Mouse (Mus musculus) intestine, postnatal 0 days (tissue): ENCODE results near the gene Slco2a1. TPM values are rescaled to one million over a fixed set of nuclear protein-coding genes. Genes with fewer than 3 reads are reported as not detected.
A peak's percentile ranks its signal among the peaks of the same experiment; 100 is the strongest.

Experiments
- ATAC-seq: fragments of 200-750 bp; cut with Nextera tagmentation; 2 replicates; pipeline ENCODE4 v1.8.0; 2017; ENCODE audit warnings: mild to moderate bottlenecking, moderate TSS enrichment, moderate library complexity
- H3K27ac ChIP-seq: fragments of 300-500 bp; sonication (generic); 2 replicates; pipeline ENCODE4 v1.5.1; 2014; ENCODE audit warnings: mild to moderate bottlenecking, low read depth, low read length, moderate library complexity
- H3K27me3 ChIP-seq: fragments of 300-500 bp; sonication (generic); replicated peaks from 2 replicates; pipeline ENCODE4 v1.6.1; 2014; ENCODE audit warnings: low read length, mixed read lengths; ENCODE audit not compliant: control insufficient read depth, insufficient read depth
- H3K36me3 ChIP-seq: fragments of 300-500 bp; sonication (generic); 2 replicates; pipeline ENCODE4 v1.6.1; 2014; ENCODE audit warnings: mild to moderate bottlenecking, moderate library complexity; ENCODE audit not compliant: control insufficient read depth, insufficient read depth
- H3K4me1 ChIP-seq: fragments of 300-500 bp; sonication (generic); replicated peaks from 2 replicates; pipeline ENCODE4 v1.6.1; 2014; ENCODE audit warnings: antibody characterized with exemption, low read length, mixed read lengths; ENCODE audit not compliant: control insufficient read depth, insufficient read depth
- H3K4me2 ChIP-seq: fragments of 300-500 bp; sonication (generic); replicated peaks from 2 replicates; pipeline ENCODE4 v1.6.1; 2014; ENCODE audit warnings: low read depth, mild to moderate bottlenecking, moderate library complexity
- H3K4me3 ChIP-seq: fragments of 300-500 bp; sonication (generic); 2 replicates; pipeline ENCODE4 v1.5.1; 2014; ENCODE audit warnings: low read depth, low read length
- H3K9ac ChIP-seq: fragments of 300-500 bp; sonication (generic); 2 replicates; pipeline ENCODE4 v1.6.1; 2014; ENCODE audit warnings: mild to moderate bottlenecking, low read depth, low read length
- H3K9me3 ChIP-seq: fragments of 300-500 bp; sonication (generic); 2 replicates; pipeline ENCODE4 v1.6.1; 2016; ENCODE audit warnings: mixed run types; ENCODE audit not compliant: control insufficient read depth
- CTCF ChIP-seq: sonication (generic); IDR thresholded peaks from 2 replicates; pipeline ENCODE4 v1.5.1; 2016; ENCODE audit warnings: low read depth, mild to moderate bottlenecking, control low read depth, antibody characterized with exemption, moderate library complexity
- WGBS: fragments of 180-500 bp; shearing (Covaris S2); extraction: QIAGEN DNeasy Blood & Tissue Kit; methylation state at CpG from one replicate; pipeline ENCODE4 v1.1.7; 2014; 5-methylcytosine and 5-hydroxymethylcytosine counted together
- polyA plus RNA-seq: library from polyadenylated mRNA; unstranded; fragments of >200 nt; fragmentation: Nextera tagmentation; extraction: Ambion mirVana; gene quantifications from 2 replicates; pipeline ENCODE4 v1.2.1, GENCODE M21; 2015

Slco2a1 gene
- polyA plus RNA-seq, 1 experiment from 2014 or later, result 45.9 TPM

DNA sequence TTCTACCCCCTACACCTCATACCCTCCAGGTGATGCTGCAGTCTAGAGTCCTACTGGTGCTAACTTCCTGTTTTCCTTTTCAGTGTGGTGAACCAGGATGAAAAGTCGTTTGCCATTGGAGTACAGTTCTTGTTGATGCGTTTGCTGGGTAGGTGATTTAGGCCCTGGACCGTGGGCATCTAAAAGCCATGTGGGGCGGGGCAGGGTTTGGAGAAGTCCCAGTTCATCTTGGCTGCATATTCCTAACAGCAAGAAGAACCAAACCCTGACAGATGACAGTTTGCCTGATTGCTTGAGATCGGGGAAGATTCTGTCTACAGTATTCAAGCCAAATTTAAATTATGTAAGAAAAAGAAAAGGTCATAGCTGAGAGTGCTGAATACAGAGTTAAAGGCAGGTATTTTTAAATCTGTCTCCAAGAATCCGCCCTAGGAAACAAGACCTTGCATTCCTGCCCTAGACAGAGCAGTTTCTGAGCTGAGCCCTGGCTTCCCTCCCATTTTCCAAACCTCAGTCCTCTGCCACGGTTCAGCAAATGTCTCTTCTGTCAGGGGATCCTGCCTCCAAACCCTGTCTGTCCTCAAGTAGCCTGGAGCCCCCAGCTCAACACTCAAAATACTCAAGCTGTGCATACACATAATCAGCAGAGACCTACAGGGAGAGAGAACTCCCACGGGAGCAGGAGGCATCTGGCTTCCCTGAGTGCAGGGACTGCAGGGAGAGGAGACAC, 93.9 kb downstream of the Slco2a1 start:
- no peak overlapping the region for H3K27ac ChIP-seq
- H3K4me3 ChIP-seq, result no peak overlapping the region
- H3K9ac ChIP-seq, result no peak overlapping the region
- H3K4me2 ChIP-seq, result no peak overlapping the region
- no peak for TF ChIP-seq CTCF
- H3K4me1 ChIP-seq, result no peaks in the 10 kb centered on the region
- 71% methylated on average over 8 of the region's 8 CpGs for WGBS
- H3K27me3 ChIP-seq, result no peaks in the 10 kb centered on the region
- no peaks in the 10 kb centered on the region for H3K9me3 ChIP-seq
- ATAC-seq, result no peak
- H3K36me3 ChIP-seq, result peaks cover 22% of the 10 kb centered on the region; the same call in 1 of the 2 replicates

DNA sequence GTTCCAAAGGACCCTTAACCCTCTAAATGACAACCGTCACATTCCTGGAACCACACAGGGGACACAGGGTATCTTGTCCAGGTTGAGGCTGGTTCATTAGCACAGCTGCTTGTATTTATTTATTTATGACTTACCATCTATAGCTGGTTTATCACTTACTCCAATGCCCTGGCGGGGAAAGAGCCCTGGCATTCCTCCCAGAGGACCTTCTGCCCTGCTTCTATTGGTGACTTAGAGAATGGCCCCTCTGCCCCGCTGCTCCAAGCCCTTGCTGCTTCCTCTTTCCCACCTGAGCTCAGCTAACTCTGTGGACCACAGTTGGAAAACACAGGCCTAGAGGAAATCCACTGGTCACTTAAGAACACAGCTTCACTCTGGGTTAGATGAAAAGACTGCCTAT, 94.9 kb downstream of the Slco2a1 start:
- H3K36me3 ChIP-seq, result peaks cover 22% of the 10 kb centered on the region; the same call in 1 of the 2 replicates
- no peak for TF ChIP-seq CTCF
- H3K4me2 ChIP-seq, result no peak overlapping the region
- ATAC-seq, result no peak
- H3K4me1 ChIP-seq, result no peaks in the 10 kb centered on the region
- H3K9me3 ChIP-seq, result no peaks in the 10 kb centered on the region
- no peaks in the 10 kb centered on the region for H3K27me3 ChIP-seq
- 67% methylated on average over 3 of the region's 3 CpGs for WGBS
- no peak overlapping the region for H3K4me3 ChIP-seq
- no peak overlapping the region for H3K27ac ChIP-seq
- no peak overlapping the region for H3K9ac ChIP-seq

DNA sequence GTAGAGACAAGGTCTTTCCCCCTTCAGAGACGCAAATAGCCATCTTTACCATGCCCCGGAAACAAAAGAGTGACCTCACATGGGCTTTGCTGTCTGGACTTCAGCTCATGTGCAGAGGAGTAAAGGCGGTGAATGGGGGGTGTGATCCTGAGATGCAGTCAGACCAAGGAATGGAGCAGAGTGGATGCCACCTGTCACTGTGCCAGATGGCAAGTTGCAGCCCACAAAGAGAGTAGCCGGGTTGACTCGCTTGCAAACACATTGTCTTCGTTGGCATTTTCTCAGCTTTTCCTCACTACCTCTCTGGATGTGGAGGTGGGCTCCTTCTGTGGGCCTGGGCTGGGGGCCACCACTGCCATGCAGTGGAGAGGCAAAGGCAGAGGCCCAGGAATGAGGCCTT, 98.2 kb downstream of the Slco2a1 start:
- Histone ChIP-seq H3K9ac (no peak overlapping the region), H3K4me2 (no peak overlapping the region), H3K9me3 (no peaks in the 10 kb centered on the region), H3K4me3 (no peak overlapping the region), H3K27ac (no peak overlapping the region), H3K36me3 (peaks cover 14% of the 10 kb centered on the region; the same call in 1 of the 2 replicates), H3K4me1 (peaks cover 7% of the 10 kb centered on the region; the same call in 1 of the 2 replicates), H3K27me3 (no peaks in the 10 kb centered on the region)
- no peak for TF ChIP-seq CTCF
- 91% methylated on average over 6 of the region's 6 CpGs for WGBS
- no peak for ATAC-seq

GRCm38 (mm10) chr9:103087301-103087700, 98.8 kb downstream of the Slco2a1 start:
- no peak overlapping the region for H3K9ac ChIP-seq
- no peaks in the 10 kb centered on the region for H3K27me3 ChIP-seq
- ATAC-seq, result no peak
- no peaks in the 10 kb centered on the region for H3K9me3 ChIP-seq
- H3K4me3 ChIP-seq, result no peak overlapping the region
- WGBS, result 59% methylated on average over 8 of the region's 8 CpGs
- TF ChIP-seq CTCF, result no peak
- no peak overlapping the region for H3K27ac ChIP-seq
- H3K4me1 ChIP-seq, result peaks cover 8% of the 10 kb centered on the region; the same call in 1 of the 2 replicates
- H3K36me3 ChIP-seq, result peaks cover 14% of the 10 kb centered on the region; the same call in 1 of the 2 replicates
- H3K4me2 ChIP-seq, result no peak overlapping the region

DNA sequence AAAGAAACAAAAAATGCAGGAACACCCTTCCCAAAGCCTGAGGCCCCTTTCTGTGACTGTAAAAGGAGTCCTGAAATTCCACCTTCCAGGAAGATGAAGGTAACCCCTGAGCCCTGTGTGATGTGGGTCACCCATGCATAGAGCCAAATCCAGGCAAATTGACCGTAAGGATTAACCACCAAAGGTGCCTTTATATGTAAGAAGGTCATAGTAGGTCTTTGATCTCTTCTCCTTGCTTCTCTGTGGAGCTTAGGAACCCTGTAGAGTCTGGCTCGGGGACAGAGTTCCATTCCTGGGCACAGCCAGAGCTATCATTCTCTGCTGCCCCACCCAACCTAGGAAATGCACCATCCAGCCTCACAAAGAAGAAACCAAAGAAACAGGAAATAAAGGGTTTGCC, 100.1 kb downstream of the Slco2a1 start:
- H3K4me2 ChIP-seq, result no peak overlapping the region
- no peak overlapping the region for H3K4me3 ChIP-seq
- 54% methylated on average over 2 of the region's 2 CpGs for WGBS
- peaks cover 11% of the 10 kb centered on the region; the same call in 1 of the 2 replicates for H3K4me1 ChIP-seq
- H3K9ac ChIP-seq, result no peak overlapping the region
- ATAC-seq, result no peak
- H3K9me3 ChIP-seq, result no peaks in the 10 kb centered on the region
- peaks cover 14% of the 10 kb centered on the region; the same call in 1 of the 2 replicates for H3K36me3 ChIP-seq
- TF ChIP-seq CTCF, result no peak
- H3K27me3 ChIP-seq, result no peaks in the 10 kb centered on the region
- H3K27ac ChIP-seq, result no peak overlapping the region

- Histone ChIP-seq H3K27me3 (no peaks in the 10 kb centered on the region), H3K4me3 (no peak overlapping the region), H3K9ac (no peak overlapping the region), H3K4me1 (peaks cover 11% of the 10 kb centered on the region; the same call in 1 of the 2 replicates), H3K4me2 (peak overlapping the region; percentile 40), H3K9me3 (no peaks in the 10 kb centered on the region), H3K36me3 (0 out of 2 replicates have a peak, but pooled peaks cover 7% of the 10 kb centered on the region), H3K27ac (peak overlapping the region; percentile 68)
- ATAC-seq, result peak; percentile 90
- no peak for TF ChIP-seq CTCF
- 19% methylated on average over 9 of the region's 9 CpGs for WGBS
These were observed 101.8 kb downstream of the Slco2a1 start for GRCm38 (mm10) chr9:103090116-103090875.
